Mouse (Mus musculus) lung, adult 2 months (tissue): ENCODE measurements at regions not wholly inside any gene's neighbourhood (a gene's known extent, or its start where the extent isn't known, plus 50 kb on each side); places are given as distances from the start of the nearest gene placed in this dataset.

Experiments
- DNase-seq: peaks from one replicate; pipeline ENCODE4 v3.0.0; 2022
- H3K4me1 ChIP-seq: fragments of 200-500 bp; 2 replicates; pipeline ENCODE4 v1.6.1; 2011; ENCODE audit warnings: low read length; ENCODE audit not compliant: control insufficient read depth, insufficient read depth
- H3K4me3 ChIP-seq: fragments of 200-500 bp; replicated peaks from 2 replicates; pipeline ENCODE3; 2011; ENCODE audit warnings: low read depth, mild to moderate bottlenecking, control low read depth, low read length; ENCODE audit errors: extremely low read depth
- CTCF ChIP-seq: fragments of 200-500 bp; IDR thresholded peaks from 2 replicates; pipeline ENCODE4 v1.5.1; 2011; ENCODE audit warnings: mild to moderate bottlenecking, low read length, control low read depth; ENCODE audit not compliant: insufficient read depth
- POLR2A ChIP-seq: fragments of 200-500 bp; IDR thresholded peaks from 2 replicates; pipeline ENCODE4 v1.6.1; 2011; ENCODE audit warnings: low read depth, mild to moderate bottlenecking, control low read depth, low read length, borderline replicate concordance; ENCODE audit errors: extremely low read depth
- WGBS: fragments of 180-500 bp; shearing (Covaris S2); methylation state at CpG from one replicate; pipeline ENCODE4 v1.1.7; 2018; 5-methylcytosine and 5-hydroxymethylcytosine counted together

DNA sequence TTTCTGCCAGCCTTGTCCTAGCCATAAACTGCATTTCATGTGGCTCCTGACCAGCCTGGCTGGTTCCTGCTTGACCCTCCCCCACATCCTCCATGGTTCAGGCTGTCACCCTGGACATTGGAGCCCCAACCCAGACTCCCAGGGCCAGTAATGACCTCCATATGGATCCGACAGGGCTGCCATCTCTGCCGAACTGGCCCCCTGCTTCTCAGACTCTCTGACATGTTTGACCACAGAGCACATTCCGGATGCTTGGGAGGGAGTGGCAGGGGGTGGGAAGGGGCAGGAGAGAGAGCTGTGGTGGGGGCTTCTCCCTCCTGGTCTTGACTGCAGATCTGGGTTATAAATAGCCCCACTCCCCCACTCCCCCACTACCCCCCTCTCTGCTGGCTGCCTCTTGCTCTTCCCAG, 59.0 kb upstream of the Actrt2 start:
- 31% methylated on average over 3 of the region's 3 CpGs for WGBS
- DNase-seq, result no peak
- TF ChIP-seq CTCF (no peak), POLR2A (no peak)
- H3K4me3 ChIP-seq, result no peak overlapping the region
- H3K4me1 ChIP-seq, result no peaks in the 10 kb centered on the region

DNA sequence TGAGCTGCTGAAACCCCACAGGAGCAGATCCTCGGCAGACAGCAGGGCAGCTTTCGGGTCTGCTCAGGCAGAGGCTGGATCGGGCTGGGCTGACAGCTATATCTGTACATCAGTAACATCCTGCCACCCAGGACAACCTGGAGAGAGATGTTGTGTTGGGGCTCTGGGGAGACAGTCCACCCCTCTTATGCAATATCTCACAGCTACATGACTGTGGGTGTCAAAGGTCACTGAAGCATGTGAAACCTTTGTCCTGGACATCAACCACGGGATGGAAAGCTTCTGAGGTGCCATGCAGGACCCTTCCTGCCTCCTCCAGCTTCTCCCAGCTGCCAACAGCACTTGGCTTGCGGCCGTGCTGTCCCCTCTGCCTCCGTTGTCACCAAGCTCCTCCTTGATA, 60.3 kb upstream of the Actrt2 start:
- no peak overlapping the region for H3K4me3 ChIP-seq
- H3K4me1 ChIP-seq, result no peaks in the 10 kb centered on the region
- no peak for DNase-seq
- 74% methylated on average over 7 of the region's 7 CpGs for WGBS
- TF ChIP-seq POLR2A (no peak), CTCF (no peak)

DNA sequence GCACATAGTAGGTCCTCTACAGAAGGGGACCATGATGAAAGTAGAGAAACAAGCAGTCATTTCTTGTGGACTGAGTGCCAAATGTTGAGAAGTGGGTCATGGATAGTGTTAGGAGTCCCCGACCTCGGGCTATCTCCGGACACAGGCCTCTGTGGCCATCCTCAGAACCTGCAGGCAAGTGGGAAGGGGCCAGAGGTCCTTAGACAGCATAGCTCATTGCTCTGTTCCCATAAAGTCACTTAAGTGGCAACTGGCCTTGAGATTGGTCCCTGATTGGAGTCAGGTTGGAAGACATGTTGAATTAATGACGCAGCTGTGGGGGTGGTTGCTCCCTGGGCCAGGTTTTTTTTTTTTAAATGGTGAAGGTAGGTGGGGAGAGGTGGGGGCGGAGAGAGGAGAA, 63.0 kb upstream of the Actrt2 start:
- 86% methylated on average over 5 of the region's 5 CpGs for WGBS
- TF ChIP-seq POLR2A (no peak), CTCF (no peak)
- Histone ChIP-seq H3K4me1 (no peaks in the 10 kb centered on the region), H3K4me3 (no peak overlapping the region)
- no peak for DNase-seq

DNA sequence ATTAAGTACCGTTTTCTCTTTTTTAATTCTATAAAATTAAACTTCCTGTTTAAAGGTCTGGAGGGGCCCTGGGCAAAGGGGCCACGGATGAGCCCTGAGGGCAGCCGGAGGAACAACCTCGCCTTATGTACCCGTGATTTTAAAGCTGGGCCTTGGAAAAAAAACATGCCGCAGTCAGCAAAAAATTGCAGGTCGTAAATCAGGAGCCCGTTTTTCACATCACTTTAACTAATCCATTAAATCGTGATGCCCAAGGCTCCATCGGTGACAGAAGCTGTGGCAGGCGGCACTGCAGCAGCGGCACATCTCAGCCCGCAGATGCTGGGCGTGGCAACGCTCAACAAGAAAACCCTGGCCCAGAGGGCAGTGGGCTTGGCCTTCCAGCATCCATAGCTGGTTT, 63.7 kb upstream of the Actrt2 start:
- Histone ChIP-seq H3K4me1 (no peaks in the 10 kb centered on the region), H3K4me3 (no peak overlapping the region)
- DNase-seq, result no peak
- TF ChIP-seq CTCF (no peak), POLR2A (no peak)
- WGBS, result 65% methylated on average over 15 of the region's 15 CpGs

DNA sequence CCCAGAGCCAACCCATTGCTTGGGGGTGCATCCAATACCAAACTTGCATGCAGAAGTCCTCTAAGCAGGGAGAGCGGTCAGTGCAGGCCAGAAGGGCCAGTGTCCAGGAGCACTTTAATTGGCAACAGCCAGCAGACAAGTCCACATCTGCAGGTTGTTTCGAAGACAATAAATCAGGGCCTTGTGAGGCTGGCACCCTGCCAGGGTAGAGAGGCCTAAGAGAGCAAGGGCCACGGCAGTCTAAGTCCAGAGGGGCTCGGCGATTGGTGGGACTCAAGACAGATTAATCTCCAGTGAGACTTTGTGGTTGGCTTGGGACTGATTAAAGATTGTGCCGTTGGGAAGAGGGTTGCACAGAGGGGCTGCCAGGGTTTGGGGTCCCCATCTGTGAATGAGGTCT, 68.4 kb upstream of the Actrt2 start:
- no peak for TF ChIP-seq CTCF
- TF ChIP-seq POLR2A, result no peak
- 69% methylated on average over 6 of the region's 6 CpGs for WGBS
- no peak for DNase-seq
- Histone ChIP-seq H3K4me3 (no peak overlapping the region), H3K4me1 (no peaks in the 10 kb centered on the region)

- TF ChIP-seq POLR2A (no peak), CTCF (no peak)
- no peak for DNase-seq
- Histone ChIP-seq H3K4me1 (no peaks in the 10 kb centered on the region), H3K4me3 (no peak overlapping the region)
- WGBS, result 59% methylated on average over 27 of the region's 27 CpGs
Observed at GRCm38 (mm10) chr4:154741123-154741890, 73.6 kb upstream of the Actrt2 start.

DNA sequence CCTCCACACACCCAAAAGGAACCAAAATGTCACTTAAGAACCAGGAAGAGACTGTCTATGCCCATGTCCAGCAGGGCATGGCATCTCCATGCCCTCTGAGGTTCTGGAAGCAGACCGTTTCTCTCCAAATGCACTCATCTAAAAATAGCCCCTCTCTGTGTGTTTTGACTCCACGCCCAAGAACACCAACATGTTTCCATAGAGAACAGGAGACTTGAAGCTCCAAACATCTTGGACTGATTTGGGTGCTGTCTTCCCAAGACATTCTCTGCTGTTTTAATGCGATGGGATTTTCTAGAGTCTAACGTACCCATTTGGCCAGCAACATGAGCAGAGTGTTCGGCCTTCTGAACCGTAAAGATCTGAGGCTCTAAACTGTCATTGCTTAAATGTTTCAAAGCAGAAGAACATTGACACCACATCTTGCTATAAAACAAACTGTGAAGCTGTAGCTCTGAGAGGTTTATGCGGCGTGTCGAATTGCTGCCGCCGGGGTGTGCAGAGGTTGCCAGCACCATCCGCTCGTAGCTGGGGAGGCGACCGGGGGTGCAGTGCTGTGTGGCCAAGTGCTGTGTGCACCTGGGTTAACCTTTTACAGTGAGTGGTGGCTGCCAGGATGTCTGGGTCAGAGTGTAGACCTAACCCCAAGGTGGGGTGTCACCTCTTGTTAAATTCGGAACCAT, 78.8 kb upstream of the Actrt2 start:
- 74% methylated on average over 16 of the region's 16 CpGs for WGBS
- Histone ChIP-seq H3K4me3 (no peak overlapping the region), H3K4me1 (no peaks in the 10 kb centered on the region)
- no peak for TF ChIP-seq POLR2A
- no peak for TF ChIP-seq CTCF
- no peak for DNase-seq

- no peak for DNase-seq
- WGBS, result 74% methylated on average over 4 of the region's 4 CpGs
- TF ChIP-seq POLR2A (no peak), CTCF (no peak)
- Histone ChIP-seq H3K4me3 (no peak overlapping the region), H3K4me1 (no peaks in the 10 kb centered on the region)
Observed at GRCm38 (mm10) chr4:154747006-154747343, 79.3 kb upstream of the Actrt2 start.

DNA sequence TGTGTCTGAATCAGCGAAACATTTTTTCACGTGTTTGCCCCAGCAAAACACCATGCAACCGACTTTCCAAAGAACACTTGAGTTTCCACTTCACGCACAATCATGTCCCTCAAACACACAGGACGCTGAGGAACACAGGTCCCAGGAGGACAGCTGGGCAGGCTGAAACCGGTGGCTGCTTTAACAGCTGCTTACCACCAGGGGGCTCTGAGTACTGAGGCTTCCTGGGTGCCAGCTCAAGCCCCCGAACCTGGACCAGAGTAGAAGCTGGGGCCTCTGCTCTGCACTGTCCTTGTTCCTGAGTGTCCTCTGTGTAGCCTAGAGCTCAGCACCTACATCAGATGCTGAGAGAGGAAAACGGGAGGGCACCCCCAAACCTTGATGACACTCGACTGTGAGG, 81.5 kb upstream of the Actrt2 start:
- Histone ChIP-seq H3K4me3 (no peak overlapping the region), H3K4me1 (no peaks in the 10 kb centered on the region)
- DNase-seq, result peak; percentile 13
- 42% methylated on average over 9 of the region's 9 CpGs for WGBS
- peak; percentile 64 for TF ChIP-seq CTCF
- TF ChIP-seq POLR2A, result no peak

DNA sequence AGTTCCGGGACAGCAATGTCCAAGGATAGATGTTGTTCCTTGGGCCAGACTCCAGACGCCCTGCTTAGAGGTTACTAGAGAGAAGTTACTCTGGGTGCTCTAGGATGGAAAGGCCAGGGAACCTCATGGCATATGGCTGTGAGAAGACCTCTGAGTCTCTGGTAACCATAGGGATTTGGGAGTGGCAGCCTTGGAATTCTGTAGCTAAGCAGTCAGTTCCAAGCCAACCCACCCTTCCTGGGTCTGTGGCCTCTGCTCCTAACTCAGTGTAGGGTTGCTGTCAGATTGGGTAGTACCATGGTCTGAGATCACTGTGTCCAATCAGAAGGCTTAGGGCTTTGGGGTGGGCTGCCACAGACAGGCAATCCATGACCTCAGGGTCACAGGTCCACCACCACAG, 82.3 kb upstream of the Actrt2 start:
- no peak overlapping the region for H3K4me3 ChIP-seq
- 81% methylated on average over 2 of the region's 2 CpGs for WGBS
- DNase-seq, result no peak
- H3K4me1 ChIP-seq, result no peaks in the 10 kb centered on the region
- no peak for TF ChIP-seq POLR2A
- TF ChIP-seq CTCF, result no peak
